ENCODE assay signal across 11 mouse cellular contexts in genomic region chr3:52767276-52767675, GRCm38 (mm10).
DNase-seq lines count a peak whose midpoint lies in the region; ATAC-seq and TF ChIP-seq lines count a peak whose summit lies in the region.
"Had no signal": no experiment of that assay in that cellular context is flagged by ENCODE, and none has a peak within 500 bp of the region (broad histone marks: within the 10 kb centered on the region; RNA-seq: fewer than 3 reads in every experiment).

No protein-coding gene starts in this region.

- peak; percentile 34 for DNase-seq in gastrocnemius, adult 2 months
- no peak for DNase-seq in gastrocnemius, adult 8-10 months (ENCODE audit: low spot score in 2 of 2)
- peak; percentile 11 for DNase-seq in lung, postnatal 0 days (ENCODE audit: low spot score)
- no peak for DNase-seq in lung, postnatal 4 days
- DNase-seq in lung, postnatal 36 days = peak; percentile 40
- no peak for DNase-seq in Muller cell, postnatal 12 days (ENCODE audit: inconsistent ontology term)
- DNase-seq in embryonic facial prominence, embryonic 10.5 days (ENCODE audit: low spot score) = no peak
- DNase-seq: cerebellum, postnatal 36 days; thymus, postnatal 14 days had no signal

- no peaks in the 10 kb centered on the region for H3K9me3 ChIP-seq in lung, postnatal 0 days (ENCODE audit: low read length)
- no peaks in the 10 kb centered on the region for H3K9me3 ChIP-seq in heart, embryonic 16.5 days (replicated peaks; ENCODE audit: control insufficient read depth, low read length)
- no peaks in the 10 kb centered on the region for H3K9me3 ChIP-seq in embryonic facial prominence, embryonic 10.5 days

- WGBS in lung, postnatal 0 days = 54% methylated on average over 10 of the region's 10 CpGs
- 61% methylated on average over 10 of the region's 10 CpGs for WGBS in heart, embryonic 16.5 days
- 70% methylated on average over 10 of the region's 10 CpGs for WGBS in embryonic facial prominence, embryonic 10.5 days

- H3K4me3 ChIP-seq in gastrocnemius, adult 2 months = peak overlapping the region; percentile 17
- no peak overlapping the region for H3K4me3 ChIP-seq in lung, postnatal 0 days (ENCODE audit: low read depth, low read length)
- no peak overlapping the region for H3K4me3 ChIP-seq in heart, embryonic 16.5 days (ENCODE audit: low read length)
- no peak overlapping the region for H3K4me3 ChIP-seq in embryonic facial prominence, embryonic 10.5 days

- no peak overlapping the region for H3K4me2 ChIP-seq in lung, postnatal 0 days (replicated peaks; ENCODE audit: low read depth, low read length)
- no peak overlapping the region for H3K4me2 ChIP-seq in heart, embryonic 16.5 days (ENCODE audit: low read depth, low read length)

- peak overlapping the region; percentile 64 for H3K27ac ChIP-seq in gastrocnemius, adult 2 months
- H3K27ac ChIP-seq in lung, postnatal 0 days (ENCODE audit: low read length) = no peak overlapping the region
- H3K27ac ChIP-seq in heart, embryonic 16.5 days (ENCODE audit: low read length) = no peak overlapping the region
- H3K27ac ChIP-seq in embryonic facial prominence, embryonic 10.5 days (replicated peaks) = no peak overlapping the region; the same call in 1 of the 2 replicates
- H3K27ac ChIP-seq: macrophage had no signal

- no peak for TF ChIP-seq EP300 in lung, postnatal 0 days (IDR thresholded peaks at IDR 0.05)

- H3K36me3 ChIP-seq in lung, postnatal 0 days (ENCODE audit: insufficient read depth, low read length) = no peaks in the 10 kb centered on the region
- H3K36me3 ChIP-seq in heart, embryonic 16.5 days (ENCODE audit: control insufficient read depth, insufficient read depth) = no peaks in the 10 kb centered on the region
- H3K36me3 ChIP-seq in embryonic facial prominence, embryonic 10.5 days (replicated peaks) = no peaks in the 10 kb centered on the region

- no peak for TF ChIP-seq CTCF in gastrocnemius, adult 2 months (IDR thresholded peaks at IDR 0.05)
- TF ChIP-seq CTCF in lung, postnatal 0 days (IDR thresholded peaks at IDR 0.05) = 0 out of 2 replicates have a peak, but pooled peaks have one; percentile 4

- H3K27me3 ChIP-seq in lung, postnatal 0 days (replicated peaks; ENCODE audit: insufficient read depth, low read length) = no peaks in the 10 kb centered on the region
- no peaks in the 10 kb centered on the region for H3K27me3 ChIP-seq in heart, embryonic 16.5 days (ENCODE audit: control insufficient read depth, insufficient read depth, low read length)
- H3K27me3 ChIP-seq in embryonic facial prominence, embryonic 10.5 days (replicated peaks; ENCODE audit: low read depth, poor library complexity, severe bottlenecking) = no peaks in the 10 kb centered on the region

- H3K9ac ChIP-seq in lung, postnatal 0 days (replicated peaks; ENCODE audit: low read depth) = no peak overlapping the region
- no peak overlapping the region for H3K9ac ChIP-seq in heart, embryonic 16.5 days (ENCODE audit: low read length)

- no peak for ATAC-seq in lung, postnatal 0 days
- 0 out of 2 replicates have a peak, but pooled peaks have one; percentile 6 for ATAC-seq in heart, embryonic 16.5 days (replicated peaks; ENCODE audit: extremely low read depth, insufficient read depth, low FRiP score)

- intact Hi-C loops in gastrocnemius, adult 2 months (cut with DNase I) = no loop called here

- no peaks in the 10 kb centered on the region for H3K4me1 ChIP-seq in lung, postnatal 0 days (ENCODE audit: insufficient read depth, low read depth, low read length)
- no peaks in the 10 kb centered on the region for H3K4me1 ChIP-seq in heart, embryonic 16.5 days (ENCODE audit: control insufficient read depth, insufficient read depth, low read length)
- peaks cover 9% of the 10 kb centered on the region for H3K4me1 ChIP-seq in embryonic facial prominence, embryonic 10.5 days

Comparison
In these comparisons a context has a peak if more than half of its experiments do, and no peak if none do; other contexts are left out.
1. DNase-seq: peak in gastrocnemius, adult 2 months (single experiment), lung, postnatal 0 days (single experiment) and lung, postnatal 36 days (single experiment); none in gastrocnemius, adult 8-10 months (0 of 2), lung, postnatal 4 days (0 of 2), Muller cell, postnatal 12 days (single experiment) and embryonic facial prominence, embryonic 10.5 days (single experiment).